Mouse (Mus musculus): ENCODE measurements around the gene Synj1. TPM values are rescaled to one million over a fixed set of nuclear protein-coding genes. Genes with fewer than 3 reads are reported as not detected.

Gene Synj1
- total and polyA plus RNA-seq, 3 experiments = 4.6 to 20.7 (median 8.1) TPM

- peaks cover 67 to 91% of the 10 kb centered on the region in 2 experiments for H3K36me3 ChIP-seq (replicated peaks in 1 of 2; ENCODE audit: control insufficient read depth in 1 of 2, insufficient read depth in 1 of 2, low read length in 1 of 2)
- H3K9me3 ChIP-seq (replicated peaks; ENCODE audit: low read length) = peaks cover 2% of the 10 kb centered on the region
- H3K27me3 ChIP-seq (replicated peaks) = no peaks in the 10 kb centered on the region
- peaks cover 0 to 9% of the 10 kb centered on the region in 2 experiments; a peak in 2 of 4 replicates for H3K4me1 ChIP-seq (ENCODE audit: control insufficient read depth in 1 of 2, insufficient read depth in 2 of 2)
- H3K4me3 ChIP-seq (replicated peaks in 1 of 3; ENCODE audit: low read depth in 2 of 3, low read length in 2 of 3, poor library complexity in 1 of 3) = no peak overlapping the region
- 0 out of 2 replicates have a peak overlapping the region, but pooled peaks have one; percentile 4 for H3K27ac ChIP-seq (ENCODE audit: insufficient read depth, low read depth)
- no peak for TF ChIP-seq POLR2A (IDR thresholded peaks at IDR 0.05; ENCODE audit: low read depth, low read length)
- TF ChIP-seq ETS1 (conservative IDR thresholded peaks at IDR 0.05; ENCODE audit: low read depth, low read length) = no peak
- no peak for TF ChIP-seq GABPA (IDR thresholded peaks at IDR 0.05; ENCODE audit: insufficient replicate concordance, low read depth, low read length)
- TF ChIP-seq MAFK (IDR thresholded peaks at IDR 0.05; ENCODE audit: insufficient replicate concordance, low read length) = no peak
- no peak for TF ChIP-seq TBP (conservative IDR thresholded peaks at IDR 0.05; ENCODE audit: low read depth, low read length)
- TF ChIP-seq ZNF384 (IDR thresholded peaks at IDR 0.05; ENCODE audit: low read depth, low read length) = no peak
- no peak for TF ChIP-seq USF1 (IDR thresholded peaks at IDR 0.05; ENCODE audit: low read depth, low read length)
- TF ChIP-seq KAT2A (IDR thresholded peaks at IDR 0.05; ENCODE audit: insufficient replicate concordance, low read length) = no peak
- no peak for TF ChIP-seq UBTF (IDR thresholded peaks at IDR 0.05; ENCODE audit: low read depth, low read length)
- no peak for TF ChIP-seq NRF1 (IDR thresholded peaks at IDR 0.05; ENCODE audit: low read depth, low read length)
- TF ChIP-seq CHD2 (IDR thresholded peaks at IDR 0.05; ENCODE audit: low read length) = no peak
- TF ChIP-seq CHD1 (IDR thresholded peaks at IDR 0.05; ENCODE audit: low read depth, low read length) = no peak
- TF ChIP-seq ZC3H11A (IDR thresholded peaks at IDR 0.05; ENCODE audit: low read depth, low read length) = no peak
- no peak for DNase-seq (ENCODE audit: extremely low read depth)
- no peak overlapping the region for H3K9ac ChIP-seq (ENCODE audit: insufficient read depth, low read depth)
- no peak overlapping the region for H3K4me2 ChIP-seq (ENCODE audit: insufficient read depth, low read depth, poor library complexity, severe bottlenecking)
- no peaks in the 10 kb centered on the region; the same call in 1 of the 2 replicates for H3K79me2 ChIP-seq (replicated peaks; ENCODE audit: control insufficient read depth, extremely low read depth, insufficient read depth, poor library complexity, severe bottlenecking)
- in situ Hi-C loops (cut with MboI; ENCODE audit: low pct_ligation_motif_present, low pct_unique_long_range_greater_than_20kb, low sequenced_read_pairs) = no loop called here
- dilution Hi-C loops (cut with MboI; ENCODE audit: extremely low pct_ligation_motif_present, extremely low pct_unique_long_range_greater_than_20kb, low sequenced_read_pairs) = no loop called here
These were observed 9.9 kb upstream of the Synj1 start for GRCm38 (mm10) chr16:91020842-91021483.

DNA sequence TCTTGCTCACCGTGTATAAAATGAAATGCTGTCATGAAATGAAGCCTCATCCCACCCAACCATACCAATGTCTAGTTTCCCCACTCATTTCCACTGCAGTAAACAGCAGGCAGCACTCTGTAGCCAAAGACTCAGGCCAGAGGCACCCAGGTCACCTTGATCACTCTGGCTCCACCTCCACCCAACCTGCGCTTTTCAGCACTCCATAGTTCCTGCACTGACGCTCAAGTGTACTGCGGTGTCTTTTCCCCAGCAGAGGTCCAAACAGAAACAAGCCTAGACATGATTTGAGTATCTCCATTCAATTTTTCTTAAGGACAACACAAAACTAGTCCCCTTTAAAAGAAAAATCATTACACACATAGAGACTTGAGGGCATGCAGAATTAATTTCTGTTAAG, 8.4 kb upstream of the Synj1 start:
- Histone ChIP-seq H3K79me2 (replicated peaks; ENCODE audit: control insufficient read depth, extremely low read depth, insufficient read depth, poor library complexity, severe bottlenecking) (no peaks in the 10 kb centered on the region; the same call in 1 of the 2 replicates), H3K36me3 (replicated peaks in 1 of 2; ENCODE audit: control insufficient read depth in 1 of 2, insufficient read depth in 1 of 2, low read length in 1 of 2) (peaks cover 61 to 91% of the 10 kb centered on the region in 2 experiments), H3K4me2 (ENCODE audit: insufficient read depth, low read depth, poor library complexity, severe bottlenecking) (no peak overlapping the region), H3K27me3 (replicated peaks) (no peaks in the 10 kb centered on the region), H3K9ac (ENCODE audit: insufficient read depth, low read depth) (no peak overlapping the region), H3K4me1 (ENCODE audit: control insufficient read depth in 1 of 2, insufficient read depth in 2 of 2) (peaks cover 0 to 9% of the 10 kb centered on the region in 2 experiments; a peak in 2 of 4 replicates), H3K9me3 (replicated peaks; ENCODE audit: low read length) (peaks cover 2% of the 10 kb centered on the region), H3K27ac (ENCODE audit: insufficient read depth, low read depth) (0 out of 2 replicates have a peak overlapping the region, but pooled peaks have one; percentile 11), H3K4me3 (replicated peaks in 1 of 3; ENCODE audit: low read depth in 2 of 3, low read length in 2 of 3, poor library complexity in 1 of 3) (no peak overlapping the region)
- dilution Hi-C loops (cut with MboI; ENCODE audit: extremely low pct_ligation_motif_present, extremely low pct_unique_long_range_greater_than_20kb, low sequenced_read_pairs) (no loop called here), in situ Hi-C loops (cut with MboI; ENCODE audit: low pct_ligation_motif_present, low pct_unique_long_range_greater_than_20kb, low sequenced_read_pairs) (no loop called here)
- TF ChIP-seq NRF1 (IDR thresholded peaks at IDR 0.05; ENCODE audit: low read depth, low read length) (no peak), MYC (IDR thresholded peaks at IDR 0.05; ENCODE audit: low read depth, low read length) (no peak), GABPA (IDR thresholded peaks at IDR 0.05; ENCODE audit: insufficient replicate concordance, low read depth, low read length) (no peak), PAX5 (IDR thresholded peaks at IDR 0.05; ENCODE audit: low read length) (no peak), TBP (conservative IDR thresholded peaks at IDR 0.05; ENCODE audit: low read depth, low read length) (no peak), MEF2A (IDR thresholded peaks at IDR 0.05; ENCODE audit: borderline replicate concordance, low read depth, low read length) (no peak), JUN (IDR thresholded peaks at IDR 0.05; ENCODE audit: insufficient read depth, low read depth, low read length) (no peak), ELF1 (IDR thresholded peaks at IDR 0.05; ENCODE audit: low read depth, low read length) (no peak), IRF4 (IDR thresholded peaks at IDR 0.05; ENCODE audit: low read depth, low read length) (no peak), RAD21 (IDR thresholded peaks at IDR 0.05; ENCODE audit: low read depth, low read length) (no peak)
- no peak for DNase-seq (ENCODE audit: extremely low read depth)
